Mouse (Mus musculus) liver, adult 2 months (tissue): ENCODE measurements around the gene Ankrd11.

Source experiments
- CTCF ChIP-seq: fragments of 200-500 bp; IDR thresholded peaks from 2 replicates; pipeline ENCODE4 v1.5.1; 2011; ENCODE audit warnings: low read depth, low read length, control low read depth
- POLR2A ChIP-seq: fragments of 200-500 bp; IDR thresholded peaks from 2 replicates; pipeline ENCODE4 v1.6.1; 2011; ENCODE audit warnings: low read length, control low read depth; ENCODE audit not compliant: insufficient read depth; ENCODE audit errors: extremely low read depth

DNA sequence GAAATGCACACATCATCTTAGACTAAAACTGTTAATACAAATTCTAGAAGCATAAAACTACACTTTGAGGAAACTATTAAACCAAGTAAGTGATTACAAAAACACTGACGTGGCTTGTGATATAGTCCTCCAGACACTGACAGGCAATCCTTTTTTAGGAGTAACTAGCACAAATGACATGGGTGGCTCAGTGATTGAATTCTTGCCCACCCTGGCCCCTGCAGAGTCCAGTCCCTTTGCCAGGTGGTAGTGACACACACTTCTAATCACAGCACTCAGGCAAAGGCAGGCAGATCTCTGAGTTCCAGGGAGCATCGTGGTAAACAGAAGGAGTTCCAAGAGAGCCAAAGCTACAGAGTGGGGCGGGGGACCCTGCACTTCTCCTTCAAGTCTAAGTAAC is 36.7 kb downstream of the Ankrd11 start:
- no peak for TF ChIP-seq POLR2A
- TF ChIP-seq CTCF, result no peak
